Mouse (Mus musculus): ENCODE data around the gene Lyst.
"Not testable (repeated sequence)": the region's sequence is repeated elsewhere in the genome, so short reads cannot be mapped to it uniquely, and the experiment has no call there.

The Lyst gene

GRCm38 (mm10) chr13:13781026-13781425, 190.8 kb downstream of the Lyst start:
- no peak for DNase-seq (ENCODE audit: low spot score in 2 of 2)

GRCm38 (mm10) chr13:13783296-13783695, 193.1 kb downstream of the Lyst start:
- no peak for DNase-seq (ENCODE audit: low spot score in 2 of 2)

GRCm38 (mm10) chr13:13783894-13784419, 193.8 kb downstream of the Lyst start, which contains the start of gene Gng4:
TSS of gene Gng4 (plus strand) at chr13:13784059.
- peak; percentile 43 to 73 for DNase-seq (ENCODE audit: low spot score in 2 of 2)

GRCm38 (mm10) chr13:13784420-13784936, 194.3 kb downstream of the Lyst start:
- DNase-seq (ENCODE audit: low spot score in 2 of 2) = no peak

- no peak for DNase-seq (ENCODE audit: low spot score in 2 of 2)
These were observed 195.0 kb downstream of the Lyst start for GRCm38 (mm10) chr13:13784981-13785783.

- DNase-seq (ENCODE audit: low spot score in 2 of 2) = no peak
These were observed 196.8 kb downstream of the Lyst start for GRCm38 (mm10) chr13:13786971-13787370.

- DNase-seq (ENCODE audit: low spot score in 2 of 2) = no peak
These were observed 197.9 kb downstream of the Lyst start for GRCm38 (mm10) chr13:13788070-13788469.

- DNase-seq (ENCODE audit: low spot score in 2 of 2) = peak; percentile 66 to 71
These were observed 201.8 kb downstream of the Lyst start for GRCm38 (mm10) chr13:13791981-13792380.

GRCm38 (mm10) chr13:13795166-13795832, 205.1 kb downstream of the Lyst start:
- DNase-seq (ENCODE audit: low spot score in 2 of 2) = no peak

- no peak for DNase-seq (ENCODE audit: low spot score in 2 of 2)
These were observed 205.9 kb downstream of the Lyst start for GRCm38 (mm10) chr13:13796082-13796481.

GRCm38 (mm10) chr13:13797816-13798215, 207.6 kb downstream of the Lyst start:
- not testable (repeated sequence) for DNase-seq (ENCODE audit: low spot score in 2 of 2)

GRCm38 (mm10) chr13:13798775-13799174, 208.6 kb downstream of the Lyst start:
- no peak for DNase-seq (ENCODE audit: low spot score in 2 of 2)

- DNase-seq (ENCODE audit: low spot score in 2 of 2) = no peak
These were observed 218.3 kb downstream of the Lyst start for GRCm38 (mm10) chr13:13808337-13809132.

GRCm38 (mm10) chr13:13810885-13811284, 220.7 kb downstream of the Lyst start:
- no peak for DNase-seq (ENCODE audit: low spot score in 2 of 2)

GRCm38 (mm10) chr13:13818696-13819095, 228.5 kb downstream of the Lyst start:
- no peak for DNase-seq (ENCODE audit: low spot score in 2 of 2)

GRCm38 (mm10) chr13:13820234-13821123, 230.3 kb downstream of the Lyst start:
- DNase-seq (ENCODE audit: low spot score in 2 of 2) = peak in 1 of 2 experiments; percentile 73

- DNase-seq (ENCODE audit: low spot score in 2 of 2) = no peak
These were observed 234.7 kb downstream of the Lyst start for GRCm38 (mm10) chr13:13824946-13825345.

- no peak for DNase-seq (ENCODE audit: low spot score in 2 of 2)
These were observed 236.3 kb downstream of the Lyst start for GRCm38 (mm10) chr13:13826533-13826932.

- DNase-seq (ENCODE audit: low spot score in 2 of 2) = no peak
These were observed 237.9 kb downstream of the Lyst start for GRCm38 (mm10) chr13:13828125-13828524.
